Mouse (Mus musculus) liver, embryonic 14.5 days (tissue): ENCODE measurements around the gene Nr5a2.

Experiments used
- CTCF ChIP-seq: IDR thresholded peaks from 2 replicates; pipeline ENCODE4 v1.5.1; 2016; ENCODE audit warnings: antibody characterized with exemption, low read depth, control low read depth
- EP300 ChIP-seq: IDR thresholded peaks from 2 replicates; pipeline ENCODE4 v1.6.1; 2016; ENCODE audit warnings: antibody characterized with exemption, low read depth

DNA sequence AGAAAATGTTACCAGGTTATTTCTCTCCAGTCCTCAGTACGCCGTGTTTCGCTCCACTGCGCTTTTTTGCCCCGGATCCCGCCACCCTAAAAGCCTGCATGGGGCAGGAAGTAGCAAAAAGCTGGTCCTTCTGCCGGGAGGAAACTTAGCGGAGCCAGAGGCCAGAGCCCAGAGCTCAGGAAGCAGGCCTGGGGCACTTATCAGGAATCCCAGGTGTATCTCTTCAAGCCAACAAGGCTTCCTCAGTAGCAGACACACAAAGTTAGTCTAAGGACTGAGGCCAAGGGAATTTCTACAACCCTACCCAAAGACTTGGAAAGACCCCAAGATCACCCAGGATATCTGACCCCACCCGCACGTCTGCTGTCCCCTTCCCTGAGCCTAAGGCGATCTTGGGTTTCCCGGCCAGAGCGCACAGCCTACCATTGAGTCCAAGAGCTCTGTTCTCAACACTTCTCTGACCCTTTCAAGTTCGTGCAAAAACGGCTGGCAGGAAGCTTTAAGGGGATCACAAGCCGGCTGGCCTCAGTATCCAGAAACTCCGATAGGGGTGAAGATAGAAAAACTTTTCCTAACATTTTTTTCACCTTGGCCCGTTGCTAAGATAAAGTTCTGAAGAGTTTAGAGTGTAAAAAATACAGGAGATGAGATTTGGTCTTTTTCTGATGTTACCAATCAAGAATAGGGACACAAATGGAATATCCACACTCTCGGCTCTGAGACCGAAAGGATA, 12.7 kb downstream of the Nr5a2 start:
- TF ChIP-seq CTCF (no peak), EP300 (no peak)
